Mouse (Mus musculus) olfactory bulb, adult 2 months (tissue): ENCODE measurements at regions not wholly inside any gene's neighbourhood (a gene's known extent, or its start where the extent isn't known, plus 50 kb on each side); places are given as distances from the start of the nearest gene placed in this dataset.

ENCODE experiments used
- CTCF ChIP-seq: fragments of 200-500 bp; IDR thresholded peaks from 2 replicates; pipeline ENCODE4 v1.5.1; 2012; ENCODE audit warnings: low read depth, mild to moderate bottlenecking, low read length, moderate library complexity; ENCODE audit not compliant: insufficient read depth
- POLR2A ChIP-seq: fragments of 200-500 bp; IDR thresholded peaks from 2 replicates; pipeline ENCODE4 v1.6.1; 2012; ENCODE audit warnings: mild to moderate bottlenecking, low read depth, low read length, moderate library complexity; ENCODE audit not compliant: insufficient read depth

- no peak for TF ChIP-seq POLR2A
- TF ChIP-seq CTCF, result no peak
Measured at GRCm38 (mm10) chr16:77461922-77462321, 140.0 kb downstream of the Gm11146 start.
